Mouse (Mus musculus) G1E-ER4 (cell line): ENCODE data around the gene Tubg1. TPM values are rescaled to one million over a fixed set of nuclear protein-coding genes. Genes with fewer than 3 reads are reported as not detected.

ENCODE experiments used
- GATA1 ChIP-seq: IDR thresholded peaks from one replicate; pipeline ENCODE4 v1.8.0; 2012; ENCODE audit warnings: low read length, inconsistent platforms
- polyA plus RNA-seq: library from polyadenylated mRNA; stranded (reverse); fragments of >175 nt; gene quantifications from 2 replicates; pipeline ENCODE4 v1.2.3, GENCODE M21; 2012

Tubg1 gene
- polyA plus RNA-seq, 1 experiment = 114 TPM

- no peak for TF ChIP-seq GATA1
Observed at GRCm38 (mm10) chr11:101087682-101088055, 32.1 kb upstream of the Tubg1 start.

GRCm38 (mm10) chr11:101089931-101090330, 29.8 kb upstream of the Tubg1 start:
- no peak for TF ChIP-seq GATA1

GRCm38 (mm10) chr11:101094930-101095313, 24.8 kb upstream of the Tubg1 start:
- no peak for TF ChIP-seq GATA1

GRCm38 (mm10) chr11:101095314-101096024, 24.3 kb upstream of the Tubg1 start, which contains the start of gene Psmc3ip:
Psmc3ip (minus strand) TSS chr11:101095436.
- TF ChIP-seq GATA1 = no peak

GRCm38 (mm10) chr11:101098231-101098630, 21.5 kb upstream of the Tubg1 start:
- no peak for TF ChIP-seq GATA1

- no peak for TF ChIP-seq GATA1
Observed at GRCm38 (mm10) chr11:101103011-101103410, 16.7 kb upstream of the Tubg1 start.

- TF ChIP-seq GATA1 = no peak
Observed at GRCm38 (mm10) chr11:101109351-101109750, 10.4 kb upstream of the Tubg1 start.

- no peak for TF ChIP-seq GATA1
Observed at GRCm38 (mm10) chr11:101110708-101111107, 9.0 kb upstream of the Tubg1 start.

- no peak for TF ChIP-seq GATA1
Observed at GRCm38 (mm10) chr11:101111178-101111577, 8.6 kb upstream of the Tubg1 start.

GRCm38 (mm10) chr11:101112186-101112585, 7.6 kb upstream of the Tubg1 start:
- no peak for TF ChIP-seq GATA1

- no peak for TF ChIP-seq GATA1
Observed at GRCm38 (mm10) chr11:101115564-101115963, 4.2 kb upstream of the Tubg1 start.

- no peak for TF ChIP-seq GATA1
Observed at GRCm38 (mm10) chr11:101118105-101118504, 1.6 kb upstream of the Tubg1 start.

GRCm38 (mm10) chr11:101119131-101119760, 492 bp upstream of the Tubg1 start:
- TF ChIP-seq GATA1 = no peak

- TF ChIP-seq GATA1 = no peak
Observed at GRCm38 (mm10) chr11:101120545-101121188, 929 bp downstream of the Tubg1 start.

- TF ChIP-seq GATA1 = no peak
Observed at GRCm38 (mm10) chr11:101127075-101127474, 7.3 kb downstream of the Tubg1 start.

GRCm38 (mm10) chr11:101128996-101129577, 9.3 kb downstream of the Tubg1 start:
- no peak for TF ChIP-seq GATA1
